Mouse (Mus musculus) liver, postnatal 0 days (tissue): ENCODE measurements around the gene Grid1.

Experiments used
- CTCF ChIP-seq: sonication (generic); IDR thresholded peaks from 2 replicates; pipeline ENCODE4 v1.5.1; 2016; ENCODE audit warnings: antibody characterized with exemption, low read depth
- EP300 ChIP-seq: IDR thresholded peaks from 2 replicates; pipeline ENCODE4 v1.6.1; 2016; ENCODE audit warnings: antibody characterized with exemption, low read depth, mild to moderate bottlenecking

DNA sequence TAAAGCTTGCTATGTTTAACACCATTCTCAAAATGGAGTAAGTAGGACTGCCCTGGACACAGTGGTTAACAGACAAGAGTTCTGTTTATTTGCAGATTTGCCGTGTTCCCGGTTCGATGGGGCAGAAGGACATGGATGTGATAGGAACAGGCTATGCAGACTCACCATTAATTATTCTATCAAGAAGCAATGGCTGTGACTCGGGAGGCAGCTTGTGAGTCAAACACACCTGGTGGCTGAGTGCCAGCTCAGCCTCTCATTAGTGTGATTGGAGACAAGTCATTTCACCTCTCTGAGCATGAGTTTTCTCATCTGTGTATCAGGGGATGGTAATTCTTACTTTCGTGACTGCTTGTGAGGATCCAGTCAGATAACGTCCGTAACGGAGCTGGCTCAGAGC lies 307.7 kb downstream of the Grid1 start:
- TF ChIP-seq CTCF = no peak
- TF ChIP-seq EP300 = no peak
